Mouse (Mus musculus) neutrophil, adult 5-6 weeks (primary cell): ENCODE data around the gene Gm10260. TPM values are rescaled to one million over a fixed set of nuclear protein-coding genes. Genes with fewer than 3 reads are reported as not detected.

Experiments
- ATAC-seq: fragments of 151-379, 151-347 bp; 2 replicates; pipeline ENCODE4 v1.8.0; 2017; ENCODE audit warnings: mild to moderate bottlenecking, moderate TSS enrichment; ENCODE audit not compliant: insufficient number of reproducible peaks, poor library complexity, low FRiP score, severe bottlenecking; ENCODE audit errors: extremely low read depth
- total RNA-seq: library from RNA; stranded (forward); fragments of 200-1000 nt; gene quantifications from 2 replicates; pipeline ENCODE4 v1.2.3, GENCODE M21; 2017

Gene Gm10260
- total RNA-seq, 1 experiment from 2014 or later: 6.6 TPM

- ATAC-seq: no peak
These were observed 35.1 kb downstream of the Gm10260 start for GRCm38 (mm10) chr13:97725160-97725825.

DNA sequence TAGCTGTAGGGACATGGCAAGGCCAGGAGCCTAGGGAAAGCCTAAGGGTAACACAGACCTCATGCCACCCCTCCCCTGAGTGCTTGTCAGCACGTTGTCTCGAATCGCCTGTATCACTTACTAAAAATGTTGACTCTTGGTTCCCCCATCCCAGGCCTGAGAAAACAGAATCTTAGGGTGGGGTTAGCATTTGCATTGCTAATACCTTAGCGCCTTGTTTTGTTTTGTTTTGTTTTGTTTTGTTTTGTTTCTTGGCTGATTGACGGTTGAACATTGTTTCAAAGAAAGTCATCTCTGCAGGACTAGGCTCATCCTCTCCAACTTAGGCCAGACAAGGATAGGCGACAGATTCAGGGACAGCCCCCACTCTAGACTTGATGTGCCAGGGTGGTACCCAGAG lies 35.9 kb downstream of the Gm10260 start:
- ATAC-seq: no peak

DNA sequence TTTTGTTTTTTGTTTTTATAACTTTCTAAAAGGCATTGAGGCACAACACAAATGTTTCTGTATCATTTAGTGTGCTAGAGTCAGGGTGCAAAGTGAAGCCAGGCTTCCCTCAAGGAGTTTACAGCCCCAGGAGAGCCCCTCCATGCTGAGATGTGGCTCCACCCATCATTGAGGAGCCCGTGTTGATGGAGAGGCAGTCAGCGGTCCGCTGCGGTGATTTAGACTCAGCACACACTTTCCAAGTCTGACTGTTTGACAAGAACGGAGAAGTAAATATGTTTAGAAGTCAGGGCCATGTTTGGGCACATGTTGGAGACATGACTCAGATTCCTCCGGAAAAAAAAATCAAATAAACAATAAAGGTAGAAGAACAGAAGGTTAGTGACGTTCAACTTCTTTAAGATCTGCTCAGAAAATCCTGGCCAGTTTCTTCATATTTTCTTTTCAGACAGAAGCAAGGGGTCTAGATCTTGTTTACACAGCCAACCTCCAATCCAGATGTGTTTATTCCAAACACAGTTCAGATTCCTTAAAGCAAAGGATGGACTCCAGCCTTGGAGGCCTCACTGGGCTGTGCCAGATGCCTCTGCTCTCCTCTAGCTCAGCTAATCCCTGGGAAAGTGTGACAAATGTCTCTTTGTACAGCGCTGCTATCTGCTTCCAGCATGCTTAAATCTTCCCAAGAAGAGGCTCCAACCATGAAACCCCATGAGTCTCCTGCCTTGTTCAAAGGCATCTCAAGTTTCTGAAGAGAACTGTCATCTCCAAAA lies 47.7 kb downstream of the Gm10260 start:
- ATAC-seq: no peak

GRCm38 (mm10) chr13:97711510-97711909 lies 48.9 kb downstream of the Gm10260 start:
- no peak for ATAC-seq
